Mouse (Mus musculus) kidney, adult 2 months (tissue): ENCODE measurements around the gene Slpi. TPM values are rescaled to one million over a fixed set of nuclear protein-coding genes. Genes with fewer than 3 reads are reported as not detected.

Source experiments
- DNase-seq: peaks from one replicate; pipeline ENCODE4 v3.0.0; 2021
- H3K27ac ChIP-seq: fragments of 200-500 bp; 2 replicates; pipeline ENCODE4 v1.5.1; 2012; ENCODE audit warnings: low read depth, low read length, control low read depth, inconsistent platforms; ENCODE audit not compliant: insufficient read depth
- H3K27me3 ChIP-seq: fragments of 200-500 bp; replicated peaks from 2 replicates; pipeline ENCODE4 v1.6.1; 2012; ENCODE audit warnings: mild to moderate bottlenecking, moderate library complexity, low read length, inconsistent platforms; ENCODE audit not compliant: control insufficient read depth, insufficient read depth
- H3K36me3 ChIP-seq: fragments of 200-500 bp; 2 replicates; pipeline ENCODE4 v1.6.1; 2012; ENCODE audit warnings: mild to moderate bottlenecking, moderate library complexity, low read length, inconsistent platforms; ENCODE audit not compliant: control insufficient read depth, insufficient read depth
- H3K4me1 ChIP-seq: fragments of 200-500 bp; 2 replicates; pipeline ENCODE4 v1.6.1; 2011; ENCODE audit warnings: low read length; ENCODE audit not compliant: control insufficient read depth, insufficient read depth
- H3K4me3 ChIP-seq: fragments of 200-500 bp; 2 replicates; pipeline ENCODE4 v1.5.1; 2011; ENCODE audit warnings: mild to moderate bottlenecking, low read depth, low read length, control low read depth; ENCODE audit not compliant: insufficient read depth
- CTCF ChIP-seq: fragments of 200-500 bp; conservative IDR thresholded peaks from 2 replicates; pipeline ENCODE4 v1.5.1; 2011; ENCODE audit warnings: low read depth, mild to moderate bottlenecking, control low read depth, low read length, moderate library complexity, mixed read lengths; ENCODE audit not compliant: insufficient read depth, insufficient read length
- POLR2A ChIP-seq: fragments of 200-500 bp; IDR thresholded peaks from one replicate; pipeline ENCODE4 v1.6.1; 2011; ENCODE audit warnings: low read depth, low read length, control low read depth
- WGBS: fragments of 180-500 bp; shearing (Covaris S2); methylation state at CpG from one replicate; pipeline ENCODE4 v1.1.7; 2018; 5-methylcytosine and 5-hydroxymethylcytosine counted together
- polyA plus RNA-seq: library from polyadenylated mRNA; depleted of rRNA; stranded (reverse); fragments of >200 nt; gene quantifications from 2 replicates; pipeline ENCODE4 v1.2.3, GENCODE M21; 2012

The Slpi gene
- polyA plus RNA-seq, 1 experiment, result 4.6 TPM

GRCm38 (mm10) chr2:164366947-164367346 lies 21.9 kb downstream of the Slpi start:
- no peak for TF ChIP-seq CTCF
- no peak for TF ChIP-seq POLR2A
- H3K4me1 ChIP-seq, result no peaks in the 10 kb centered on the region
- no peak for DNase-seq
- no peaks in the 10 kb centered on the region for H3K36me3 ChIP-seq
- H3K27me3 ChIP-seq, result no peaks in the 10 kb centered on the region
- H3K4me3 ChIP-seq, result no peak overlapping the region
- 40% methylated on average over 3 of the region's 3 CpGs for WGBS
- no peak overlapping the region for H3K27ac ChIP-seq

DNA sequence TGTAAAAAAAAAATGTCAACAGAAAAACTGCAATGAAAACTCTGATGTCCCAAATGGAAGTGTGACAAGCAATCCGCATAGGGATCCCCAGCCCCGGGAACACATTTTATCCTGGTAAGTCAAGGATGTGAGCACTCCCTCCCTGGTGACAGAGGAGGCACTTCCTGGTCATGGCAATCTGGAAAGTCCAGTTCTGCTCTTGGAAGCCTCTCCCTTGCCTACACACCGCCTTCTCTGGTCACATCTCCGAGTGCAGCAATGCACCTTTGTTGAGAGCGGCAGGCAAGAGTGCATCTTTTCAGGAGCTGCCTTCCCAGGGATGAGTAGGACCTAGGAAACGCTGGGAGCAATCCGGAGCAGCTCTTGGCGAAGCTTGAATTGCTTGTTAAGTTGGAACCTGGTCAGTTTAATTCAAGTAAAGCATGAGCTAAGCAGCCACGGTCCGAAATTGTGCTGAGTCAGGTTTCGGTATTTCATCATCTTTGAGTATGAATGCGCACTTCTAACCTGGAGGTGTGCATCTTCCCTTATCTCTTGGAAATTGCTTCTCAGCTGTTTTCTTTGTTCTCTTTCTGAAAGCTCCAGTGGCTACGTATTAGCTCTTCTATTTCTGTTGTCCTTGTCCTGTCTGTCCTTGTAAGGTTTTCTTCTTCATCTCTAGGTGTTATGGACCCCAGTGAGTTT lies 27.8 kb downstream of the Slpi start:
- no peak for DNase-seq
- no peak overlapping the region for H3K27ac ChIP-seq
- TF ChIP-seq POLR2A (no peak), CTCF (no peak)
- H3K27me3 ChIP-seq, result no peaks in the 10 kb centered on the region
- H3K4me3 ChIP-seq, result no peak overlapping the region
- 41% methylated on average over 13 of the region's 13 CpGs for WGBS
- no peaks in the 10 kb centered on the region for H3K4me1 ChIP-seq
- no peaks in the 10 kb centered on the region for H3K36me3 ChIP-seq

DNA sequence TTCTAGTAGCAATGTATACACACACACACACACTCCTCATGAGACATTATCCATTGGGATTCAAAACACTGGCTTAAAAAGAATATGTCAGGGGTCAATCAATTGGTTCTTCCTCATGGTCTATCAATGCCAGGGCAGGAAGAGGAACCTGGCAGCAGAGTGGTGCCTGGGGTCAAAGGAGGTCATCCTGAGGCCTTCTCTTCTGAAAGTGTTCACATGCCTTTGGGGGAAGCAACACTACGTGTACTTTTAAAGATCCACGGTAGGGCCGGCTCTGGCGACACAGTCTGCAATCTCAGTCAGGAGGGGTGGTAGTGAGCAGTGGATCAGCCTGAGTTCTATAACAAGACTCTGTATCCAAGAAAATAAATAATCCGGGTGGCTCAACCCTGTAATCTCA lies 29.2 kb downstream of the Slpi start:
- Histone ChIP-seq H3K4me3 (no peak overlapping the region), H3K4me1 (no peaks in the 10 kb centered on the region), H3K27me3 (no peaks in the 10 kb centered on the region), H3K36me3 (no peaks in the 10 kb centered on the region), H3K27ac (no peak overlapping the region)
- no peak for TF ChIP-seq CTCF
- no peak for TF ChIP-seq POLR2A
- WGBS, result 78% methylated on average over 5 of the region's 5 CpGs
- no peak for DNase-seq

DNA sequence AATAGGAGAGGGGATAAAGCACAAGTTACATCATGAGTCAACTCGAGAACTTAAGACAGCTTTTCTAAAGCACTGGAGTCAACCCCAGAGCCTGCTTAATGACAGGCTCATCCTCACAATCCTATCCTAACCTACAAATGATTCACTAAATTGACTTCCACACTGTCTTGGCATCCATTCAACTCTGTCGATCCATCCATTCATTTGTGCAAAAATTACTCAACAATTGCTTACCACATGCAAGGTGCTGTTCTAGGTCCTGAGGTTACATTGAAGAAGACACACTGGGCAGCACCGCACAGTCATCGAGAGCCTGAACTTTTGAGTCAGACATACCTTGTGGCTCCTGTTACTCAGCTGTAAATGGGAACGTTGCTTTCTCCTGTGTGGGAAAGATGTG lies 29.9 kb downstream of the Slpi start:
- no peak overlapping the region for H3K4me3 ChIP-seq
- DNase-seq, result no peak
- no peaks in the 10 kb centered on the region for H3K27me3 ChIP-seq
- no peak for TF ChIP-seq POLR2A
- TF ChIP-seq CTCF, result no peak
- 73% methylated on average over 5 of the region's 5 CpGs for WGBS
- no peaks in the 10 kb centered on the region for H3K4me1 ChIP-seq
- H3K27ac ChIP-seq, result no peak overlapping the region
- no peaks in the 10 kb centered on the region for H3K36me3 ChIP-seq

DNA sequence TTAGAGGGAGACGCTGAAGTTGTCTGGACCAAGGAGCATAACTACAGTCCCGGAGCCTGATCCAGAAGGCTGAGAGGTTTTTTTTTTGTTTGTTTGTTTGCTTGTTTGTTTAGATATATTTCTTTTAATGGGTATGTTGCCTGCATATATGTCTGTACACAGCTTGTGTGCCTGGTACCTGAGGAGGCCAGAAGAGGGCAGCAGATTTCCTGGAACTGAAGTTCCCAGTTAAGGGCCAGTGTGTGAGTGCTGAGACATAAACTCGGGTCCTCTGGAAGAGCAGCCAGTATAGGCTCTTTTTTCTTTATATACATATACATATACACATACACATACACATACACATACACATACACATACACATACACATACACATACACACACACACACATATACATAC lies 30.5 kb downstream of the Slpi start:
- no peak for DNase-seq
- H3K27ac ChIP-seq, result no peak overlapping the region
- no peaks in the 10 kb centered on the region for H3K27me3 ChIP-seq
- TF ChIP-seq POLR2A (no peak), CTCF (peak; percentile 38)
- H3K36me3 ChIP-seq, result no peaks in the 10 kb centered on the region
- 82% methylated on average over 3 of the region's 3 CpGs for whole genome bisulfite sequencing
- no peak overlapping the region for H3K4me3 ChIP-seq
- no peaks in the 10 kb centered on the region for H3K4me1 ChIP-seq

- no peak for DNase-seq
- Histone ChIP-seq H3K36me3 (no peaks in the 10 kb centered on the region), H3K4me1 (no peaks in the 10 kb centered on the region), H3K27ac (no peak overlapping the region), H3K4me3 (no peak overlapping the region), H3K27me3 (no peaks in the 10 kb centered on the region)
- WGBS, result 72% methylated on average over 11 of the region's 11 CpGs
- TF ChIP-seq POLR2A, result no peak
- no peak for TF ChIP-seq CTCF
Observed at GRCm38 (mm10) chr2:164356177-164356967, 32.5 kb downstream of the Slpi start.

GRCm38 (mm10) chr2:164353356-164353755 lies 35.5 kb downstream of the Slpi start:
- no peak overlapping the region for H3K4me3 ChIP-seq
- no peaks in the 10 kb centered on the region for H3K4me1 ChIP-seq
- H3K27me3 ChIP-seq, result no peaks in the 10 kb centered on the region
- 89% methylated on average over 11 of the region's 11 CpGs for WGBS
- H3K36me3 ChIP-seq, result no peaks in the 10 kb centered on the region
- no peak overlapping the region for H3K27ac ChIP-seq
- TF ChIP-seq POLR2A (no peak), CTCF (no peak)
- no peak for DNase-seq
